Mouse (Mus musculus) adipocyte (in vitro differentiated cells): ENCODE measurements around the gene Lhfpl5.

Experiments
- DNase-seq: peaks from one replicate; pipeline ENCODE4 v3.0.0-alpha.2; 2016; ENCODE audit warnings: low spot score

Lhfpl5 gene

DNA sequence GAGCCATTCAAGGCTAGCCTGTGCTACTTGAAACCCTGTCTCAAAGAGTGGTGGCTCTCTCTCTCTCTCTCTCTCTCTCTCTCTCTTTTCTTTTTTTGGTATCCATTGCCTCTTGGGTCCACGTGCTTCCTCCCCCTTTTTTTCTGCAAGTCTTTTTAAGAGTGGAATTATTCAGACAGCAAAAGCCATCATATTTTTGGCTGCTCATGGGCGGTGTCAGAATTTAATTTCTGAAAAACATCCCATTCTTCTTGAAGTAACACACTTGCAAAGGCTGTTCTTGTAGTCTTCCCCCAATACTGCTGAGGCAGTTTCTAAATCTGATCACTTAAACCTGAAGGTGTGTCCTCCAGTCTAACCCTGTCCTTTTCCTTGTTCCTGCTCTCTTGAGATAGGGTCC lies 51.5 kb downstream of the Lhfpl5 start:
- no peak for DNase-seq

DNA sequence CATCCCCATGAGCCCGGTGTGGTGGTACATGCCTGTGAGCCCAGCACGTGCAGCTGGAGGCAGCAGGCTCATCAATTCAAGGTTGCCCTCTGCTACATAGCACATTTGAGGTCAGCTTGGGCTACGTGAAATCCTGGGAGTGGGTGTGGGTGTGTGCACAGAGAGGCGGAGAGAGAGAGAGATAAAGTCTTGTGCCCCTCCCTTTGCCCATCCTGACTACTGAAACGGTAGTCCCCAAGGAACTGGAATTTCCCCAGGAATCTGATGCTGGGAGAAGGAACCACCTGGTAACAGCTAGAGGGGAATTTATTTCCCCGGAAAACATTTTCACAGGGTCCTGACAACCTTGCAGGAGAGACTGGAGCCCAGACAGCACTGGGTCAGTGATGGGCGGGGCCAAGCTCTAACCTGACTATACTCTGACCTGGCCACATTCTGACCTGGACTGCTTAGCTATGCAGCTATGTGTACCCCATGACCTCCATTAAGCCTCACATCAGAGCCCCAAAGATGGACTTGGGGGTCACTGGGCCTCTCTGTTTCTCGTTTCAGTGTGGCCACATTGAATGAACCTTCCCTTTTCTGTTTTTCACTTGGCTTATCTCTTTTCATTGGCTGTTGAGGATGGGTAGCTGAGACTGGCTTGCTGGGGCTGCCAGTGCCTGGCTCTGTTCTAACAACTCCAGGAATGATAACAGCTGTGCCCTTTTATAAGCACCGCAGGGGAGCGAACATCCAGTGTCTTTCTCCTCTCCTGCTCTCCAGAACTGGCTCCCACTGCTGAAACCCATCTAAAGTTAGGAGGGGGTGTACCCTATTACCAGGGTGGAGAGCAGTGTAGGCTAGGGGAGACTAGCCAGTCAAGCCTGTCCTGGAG lies 53.0 kb downstream of the Lhfpl5 start:
- DNase-seq = no peak

DNA sequence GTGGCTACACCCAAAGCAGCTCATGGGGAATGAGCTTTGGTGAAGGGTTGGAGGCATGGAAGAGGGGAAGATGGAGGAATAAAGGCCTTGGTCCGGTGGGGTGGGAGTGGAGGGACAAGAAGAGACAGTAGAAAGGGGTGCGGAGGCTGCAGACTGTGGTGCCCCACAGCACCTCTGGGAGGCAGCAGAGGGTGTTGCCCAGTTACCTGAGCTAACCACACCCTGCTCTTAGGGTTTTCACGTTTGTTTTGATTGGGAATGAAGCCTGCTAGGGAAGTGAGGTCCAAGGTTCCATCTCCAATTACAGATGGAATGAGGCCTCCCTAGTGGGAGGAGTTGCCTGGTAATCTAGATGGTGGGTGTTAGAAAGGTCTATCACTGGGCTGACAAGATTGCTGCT lies 53.7 kb downstream of the Lhfpl5 start:
- no peak for DNase-seq
